Mouse (Mus musculus): Measurements from ENCODE around the gene Twf2. TPM values are rescaled to one million over a fixed set of nuclear protein-coding genes. Genes with fewer than 3 reads are reported as not detected.

Twf2 gene
- polyA plus RNA-seq, 2 experiments = 14.9 to 18.7 TPM

DNA sequence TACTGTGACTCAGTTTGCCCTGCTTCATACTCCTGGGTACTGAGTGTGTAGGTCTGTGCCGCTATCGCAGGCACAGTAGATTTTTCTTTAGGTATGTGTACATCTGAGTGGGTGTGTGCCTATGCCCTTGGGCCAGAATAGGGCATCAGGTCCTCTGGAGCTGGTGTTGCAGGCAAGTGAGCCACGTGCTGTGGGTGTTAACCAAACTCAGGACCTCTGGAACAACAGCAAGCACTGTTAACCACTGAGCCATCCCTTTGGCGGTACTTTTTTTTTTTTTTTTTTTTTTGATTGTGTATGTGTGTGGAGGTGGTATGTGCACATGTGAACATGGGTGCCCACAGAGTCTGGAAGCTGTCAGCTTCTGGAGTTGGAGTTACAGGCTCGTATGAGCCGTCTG lies 25.1 kb upstream of the Twf2 start:
- Histone ChIP-seq H3K36me3 (replicated peaks; ENCODE audit: control insufficient read depth, insufficient read depth, low read depth) (peaks cover 68% of the 10 kb centered on the region), H3K27me3 (ENCODE audit: control insufficient read depth, insufficient read depth, low read length) (no peaks in the 10 kb centered on the region), H3K4me3 (ENCODE audit: insufficient read depth in 1 of 2, low read depth in 2 of 2, low read length in 2 of 2) (no peak overlapping the region), H3K9ac (replicated peaks) (no peak overlapping the region), H3K9me3 (ENCODE audit: control insufficient read depth, low read length) (no peaks in the 10 kb centered on the region), H3K4me1 (replicated peaks; ENCODE audit: control insufficient read depth in 2 of 2, insufficient read depth in 2 of 2, low read length in 1 of 2) (peaks cover 10 to 14% of the 10 kb centered on the region in 2 experiments), H3K4me2 (ENCODE audit: low read depth) (no peak overlapping the region), H3K27ac (no peak overlapping the region)
- WGBS (ENCODE audit: insufficient replicate concordance) = 87% methylated on average over 6 of the region's 6 CpGs
- DNase-seq (ENCODE audit: low read depth in 3 of 3, low spot score in 3 of 3) = no peak
- TF ChIP-seq CTCF (IDR thresholded peaks at IDR 0.05; ENCODE audit: low read depth) = no peak
- TF ChIP-seq EP300 (IDR thresholded peaks at IDR 0.05; ENCODE audit: low read depth) = no peak
- ATAC-seq (ENCODE audit: insufficient read depth) = no peak

DNA sequence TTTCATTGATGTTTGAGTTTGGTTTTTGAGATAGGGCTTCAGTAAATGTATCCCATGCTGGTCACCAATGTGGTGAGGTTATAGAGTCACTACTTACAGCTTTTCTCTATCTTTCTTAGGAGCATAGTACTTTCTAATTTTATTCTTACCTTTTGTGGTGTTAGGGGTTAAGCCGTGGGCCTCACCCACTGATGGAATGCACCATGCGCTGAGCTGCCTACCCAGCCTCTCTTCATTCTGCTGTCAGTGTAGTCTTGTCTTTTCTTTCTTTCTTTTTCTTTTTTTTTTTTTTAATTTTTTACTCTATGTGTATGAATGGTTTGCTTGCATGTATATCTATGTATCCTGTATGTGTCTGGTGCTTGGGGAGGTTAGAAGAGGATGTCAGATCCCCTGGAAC lies 23.5 kb upstream of the Twf2 start:
- H3K36me3 ChIP-seq (replicated peaks; ENCODE audit: control insufficient read depth, insufficient read depth, low read depth) = peaks cover 80% of the 10 kb centered on the region
- no peak overlapping the region for H3K27ac ChIP-seq
- H3K9me3 ChIP-seq (ENCODE audit: control insufficient read depth, low read length) = no peaks in the 10 kb centered on the region
- no peak for ATAC-seq (ENCODE audit: insufficient read depth)
- no peak overlapping the region for H3K4me3 ChIP-seq (ENCODE audit: insufficient read depth in 1 of 2, low read depth in 2 of 2, low read length in 2 of 2)
- TF ChIP-seq CTCF (IDR thresholded peaks at IDR 0.05; ENCODE audit: low read depth) = no peak
- no peak for TF ChIP-seq EP300 (IDR thresholded peaks at IDR 0.05; ENCODE audit: low read depth)
- H3K27me3 ChIP-seq (ENCODE audit: control insufficient read depth, insufficient read depth, low read length) = no peaks in the 10 kb centered on the region
- no peak overlapping the region for H3K9ac ChIP-seq (replicated peaks)
- H3K4me2 ChIP-seq (ENCODE audit: low read depth) = no peak overlapping the region
- DNase-seq (ENCODE audit: low read depth in 3 of 3, low spot score in 3 of 3) = no peak
- peaks cover 0 to 4% of the 10 kb centered on the region in 2 experiments; a peak in 3 of 4 replicates for H3K4me1 ChIP-seq (replicated peaks; ENCODE audit: control insufficient read depth in 2 of 2, insufficient read depth in 2 of 2, low read length in 1 of 2)
- WGBS (ENCODE audit: insufficient replicate concordance) = 86% methylated on average over 2 of the region's 2 CpGs

GRCm38 (mm10) chr9:106179964-106180363 lies 22.9 kb upstream of the Twf2 start:
- 90% methylated on average over 3 of the region's 3 CpGs for WGBS (ENCODE audit: insufficient replicate concordance)
- H3K4me2 ChIP-seq (ENCODE audit: low read depth) = no peak overlapping the region
- no peak for ATAC-seq (ENCODE audit: insufficient read depth)
- H3K27ac ChIP-seq = no peak overlapping the region
- H3K9ac ChIP-seq (replicated peaks) = no peak overlapping the region
- H3K9me3 ChIP-seq (ENCODE audit: control insufficient read depth, low read length) = no peaks in the 10 kb centered on the region
- TF ChIP-seq EP300 (IDR thresholded peaks at IDR 0.05; ENCODE audit: low read depth) = no peak
- no peak for TF ChIP-seq CTCF (IDR thresholded peaks at IDR 0.05; ENCODE audit: low read depth)
- no peaks in the 10 kb centered on the region; a peak in 1 of 4 replicates for H3K4me1 ChIP-seq (replicated peaks; ENCODE audit: control insufficient read depth in 2 of 2, insufficient read depth in 2 of 2, low read length in 1 of 2)
- no peaks in the 10 kb centered on the region for H3K27me3 ChIP-seq (ENCODE audit: control insufficient read depth, insufficient read depth, low read length)
- H3K4me3 ChIP-seq (ENCODE audit: insufficient read depth in 1 of 2, low read depth in 2 of 2, low read length in 2 of 2) = no peak overlapping the region
- no peak for DNase-seq (ENCODE audit: low read depth in 3 of 3, low spot score in 3 of 3)
- H3K36me3 ChIP-seq (replicated peaks; ENCODE audit: control insufficient read depth, insufficient read depth, low read depth) = peaks cover 85% of the 10 kb centered on the region

GRCm38 (mm10) chr9:106182146-106182545 lies 20.8 kb upstream of the Twf2 start:
- DNase-seq (ENCODE audit: low read depth in 3 of 3, low spot score in 3 of 3) = no peak
- 80% methylated on average over 4 of the region's 4 CpGs for WGBS (ENCODE audit: insufficient replicate concordance)
- ATAC-seq (ENCODE audit: insufficient read depth) = no peak
- Histone ChIP-seq H3K9ac (replicated peaks) (no peak overlapping the region), H3K4me1 (replicated peaks; ENCODE audit: control insufficient read depth in 2 of 2, insufficient read depth in 2 of 2, low read length in 1 of 2) (no peaks in the 10 kb centered on the region), H3K36me3 (replicated peaks; ENCODE audit: control insufficient read depth, insufficient read depth, low read depth) (peaks cover 95% of the 10 kb centered on the region), H3K4me2 (ENCODE audit: low read depth) (no peak overlapping the region), H3K27me3 (ENCODE audit: control insufficient read depth, insufficient read depth, low read length) (no peaks in the 10 kb centered on the region), H3K27ac (no peak overlapping the region), H3K4me3 (ENCODE audit: insufficient read depth in 1 of 2, low read depth in 2 of 2, low read length in 2 of 2) (no peak overlapping the region), H3K9me3 (ENCODE audit: control insufficient read depth, low read length) (no peaks in the 10 kb centered on the region)
- TF ChIP-seq EP300 (IDR thresholded peaks at IDR 0.05; ENCODE audit: low read depth) (no peak), CTCF (IDR thresholded peaks at IDR 0.05; ENCODE audit: low read depth) (no peak)

GRCm38 (mm10) chr9:106183996-106184395 lies 18.9 kb upstream of the Twf2 start:
- DNase-seq (ENCODE audit: low read depth in 3 of 3, low spot score in 3 of 3) (no peak), ATAC-seq (ENCODE audit: insufficient read depth) (no peak)
- H3K27ac ChIP-seq = no peak overlapping the region
- no peaks in the 10 kb centered on the region for H3K4me1 ChIP-seq (replicated peaks; ENCODE audit: control insufficient read depth in 2 of 2, insufficient read depth in 2 of 2, low read length in 1 of 2)
- no peak overlapping the region for H3K4me2 ChIP-seq (ENCODE audit: low read depth)
- no peak overlapping the region for H3K9ac ChIP-seq (replicated peaks)
- WGBS (ENCODE audit: insufficient replicate concordance) = 84% methylated on average over 5 of the region's 5 CpGs
- no peaks in the 10 kb centered on the region for H3K9me3 ChIP-seq (ENCODE audit: control insufficient read depth, low read length)
- peaks cover 96% of the 10 kb centered on the region for H3K36me3 ChIP-seq (replicated peaks; ENCODE audit: control insufficient read depth, insufficient read depth, low read depth)
- H3K4me3 ChIP-seq (ENCODE audit: insufficient read depth in 1 of 2, low read depth in 2 of 2, low read length in 2 of 2) = no peak overlapping the region
- H3K27me3 ChIP-seq (ENCODE audit: control insufficient read depth, insufficient read depth, low read length) = no peaks in the 10 kb centered on the region
- TF ChIP-seq EP300 (IDR thresholded peaks at IDR 0.05; ENCODE audit: low read depth) (no peak), CTCF (IDR thresholded peaks at IDR 0.05; ENCODE audit: low read depth) (no peak)
